In genomic region chr5:131595730-131596129, GRCm38 (mm10) we compare ENCODE assay signal across 18 mouse cellular contexts.
DNase-seq lines count a peak whose midpoint lies in the region; ATAC-seq and TF ChIP-seq lines count a peak whose summit lies in the region.
"Had no signal": no experiment of that assay in that cellular context is flagged by ENCODE, and none has a peak within 500 bp of the region (broad histone marks: within the 10 kb centered on the region; RNA-seq: fewer than 3 reads in every experiment).

No protein-coding gene starts in this region.

- no peak overlapping the region for H3K4me2 ChIP-seq in kidney, embryonic 14.5 days (replicated peaks; ENCODE audit: low read depth, low read length)
- 0 out of 2 replicates have a peak overlapping the region, but pooled peaks have one; percentile 35 for H3K4me2 ChIP-seq in forebrain, embryonic 13.5 days
- H3K4me2 ChIP-seq in midbrain, embryonic 14.5 days (ENCODE audit: low read length), result peak overlapping the region; percentile 10; the same call in 1 of the 2 replicates
- H3K4me2 ChIP-seq: embryonic facial prominence, embryonic 12.5 days; heart, embryonic 11.5 days; limb, embryonic 12.5 days; liver, embryonic 15.5 days had no signal

- H3K4me3 ChIP-seq in kidney, adult 2 months (ENCODE audit: insufficient read depth, low read depth, low read length), result no peak overlapping the region
- no peak overlapping the region for H3K4me3 ChIP-seq in kidney, embryonic 14.5 days (ENCODE audit: low read length)
- H3K4me3 ChIP-seq in forebrain, embryonic 13.5 days, result no peak overlapping the region
- no peak overlapping the region for H3K4me3 ChIP-seq in midbrain, embryonic 14.5 days (replicated peaks; ENCODE audit: low read depth, low read length)
- H3K4me3 ChIP-seq: embryonic facial prominence, embryonic 12.5 days; limb, embryonic 12.5 days; liver, embryonic 15.5 days had no signal

- ATAC-seq in kidney, embryonic 14.5 days (ENCODE audit: low FRiP score, low TSS enrichment), result no peak
- no peak for ATAC-seq in forebrain, embryonic 13.5 days
- ATAC-seq in midbrain, embryonic 14.5 days (ENCODE audit: low FRiP score, low TSS enrichment), result no peak
- ATAC-seq: intestine, embryonic 16.5 days; lung, postnatal 0 days had no signal

- H3K9ac ChIP-seq in kidney, embryonic 14.5 days (ENCODE audit: low read depth, low read length), result no peak overlapping the region
- 0 out of 2 replicates have a peak overlapping the region, but pooled peaks have one; percentile 6 for H3K9ac ChIP-seq in forebrain, embryonic 13.5 days
- peak overlapping the region; percentile 36; the same call in 1 of the 2 replicates for H3K9ac ChIP-seq in midbrain, embryonic 14.5 days (replicated peaks; ENCODE audit: low read length)
- H3K9ac ChIP-seq: embryonic facial prominence, embryonic 12.5 days; limb, embryonic 12.5 days; liver, embryonic 15.5 days had no signal

- H3K4me1 ChIP-seq in kidney, adult 2 months (ENCODE audit: control insufficient read depth, insufficient read depth, low read length), result peaks cover 8% of the 10 kb centered on the region; the same call in 1 of the 2 replicates
- peaks cover 5% of the 10 kb centered on the region; the same call in 1 of the 2 replicates for H3K4me1 ChIP-seq in kidney, embryonic 14.5 days (ENCODE audit: control insufficient read depth, insufficient read depth, low read length)
- peaks cover 61% of the 10 kb centered on the region for H3K4me1 ChIP-seq in forebrain, embryonic 13.5 days
- H3K4me1 ChIP-seq in midbrain, embryonic 14.5 days (ENCODE audit: control insufficient read depth, insufficient read depth, low read length), result peaks cover 40% of the 10 kb centered on the region
- H3K4me1 ChIP-seq: liver, embryonic 15.5 days had no signal

- DNase-seq in kidney, adult 2 months, result peak; percentile 12
- peak; percentile 43 for DNase-seq in R1 (ENCODE audit: low read depth, low spot score)
- no peak for DNase-seq in midbrain, embryonic 14.5 days
- no peak for DNase-seq in MN1 (ENCODE audit: low spot score)
- no peak for DNase-seq in layer of hippocampus, postnatal 36 days
- no peak for DNase-seq in Muller cell, postnatal 12 days (ENCODE audit: inconsistent ontology term)
- DNase-seq: adrenal gland, postnatal 14 days; cerebellum, adult 2 months; kidney, postnatal 14 days had no signal

- no peak overlapping the region for H3K27ac ChIP-seq in kidney, adult 2 months (ENCODE audit: insufficient read depth, low read depth, low read length)
- H3K27ac ChIP-seq in kidney, embryonic 14.5 days (ENCODE audit: low read depth, low read length), result no peak overlapping the region
- peak overlapping the region; percentile 68 for H3K27ac ChIP-seq in forebrain, embryonic 13.5 days
- peak overlapping the region; percentile 22 for H3K27ac ChIP-seq in midbrain, embryonic 14.5 days (replicated peaks; ENCODE audit: low read depth, low read length)
- H3K27ac ChIP-seq: embryonic facial prominence, embryonic 12.5 days; limb, embryonic 12.5 days; liver, embryonic 15.5 days had no signal

- TF ChIP-seq POLR2A in kidney, adult 2 months (IDR thresholded peaks at IDR 0.05; ENCODE audit: low read depth, low read length), result no peak

- WGBS in kidney, adult 2 months, result 62% methylated on average over 8 of the region's 8 CpGs
- WGBS in kidney, embryonic 14.5 days, result 37% methylated on average over 8 of the region's 8 CpGs
- WGBS in forebrain, embryonic 13.5 days, result 19% methylated on average over 8 of the region's 8 CpGs
- 15% methylated on average over 8 of the region's 8 CpGs for WGBS in midbrain, embryonic 14.5 days

- no peaks in the 10 kb centered on the region for H3K36me3 ChIP-seq in kidney, adult 2 months (ENCODE audit: control insufficient read depth, insufficient read depth, low read length)
- no peaks in the 10 kb centered on the region for H3K36me3 ChIP-seq in kidney, embryonic 14.5 days (ENCODE audit: control insufficient read depth, insufficient read depth, low read length)
- H3K36me3 ChIP-seq in forebrain, embryonic 13.5 days (ENCODE audit: poor library complexity, severe bottlenecking), result no peaks in the 10 kb centered on the region
- no peaks in the 10 kb centered on the region for H3K36me3 ChIP-seq in midbrain, embryonic 14.5 days (ENCODE audit: control insufficient read depth, insufficient read depth, low read length)
- H3K36me3 ChIP-seq: embryonic facial prominence, embryonic 12.5 days; G1E; limb, embryonic 12.5 days; liver, embryonic 15.5 days had no signal

- no peak for TF ChIP-seq CTCF in kidney, adult 2 months (conservative IDR thresholded peaks at IDR 0.05; ENCODE audit: insufficient read depth, insufficient read length, low read depth, low read length)

- H3K9me3 ChIP-seq in kidney, embryonic 14.5 days (ENCODE audit: control insufficient read depth, low read length), result no peaks in the 10 kb centered on the region
- H3K9me3 ChIP-seq in forebrain, embryonic 13.5 days (replicated peaks), result no peaks in the 10 kb centered on the region
- H3K9me3 ChIP-seq in midbrain, embryonic 14.5 days (ENCODE audit: control insufficient read depth, low read length), result no peaks in the 10 kb centered on the region
- H3K9me3 ChIP-seq: embryonic facial prominence, embryonic 12.5 days; limb, embryonic 12.5 days; liver, embryonic 15.5 days had no signal

- H3K27me3 ChIP-seq in kidney, adult 2 months (replicated peaks; ENCODE audit: control insufficient read depth, insufficient read depth, low read length), result no peaks in the 10 kb centered on the region
- peaks cover 16% of the 10 kb centered on the region for H3K27me3 ChIP-seq in kidney, embryonic 14.5 days (ENCODE audit: control insufficient read depth, insufficient read depth, low read length)
- peaks cover 14% of the 10 kb centered on the region; the same call in 1 of the 2 replicates for H3K27me3 ChIP-seq in forebrain, embryonic 13.5 days
- 0 out of 2 replicates have a peak, but pooled peaks cover 4% of the 10 kb centered on the region for H3K27me3 ChIP-seq in midbrain, embryonic 14.5 days (ENCODE audit: control insufficient read depth, insufficient read depth, low read length)
- H3K27me3 ChIP-seq: liver, embryonic 15.5 days had no signal

Comparison
In these comparisons a context has a peak if more than half of its experiments do, and no peak if none do; other contexts are left out.
1. DNase-seq: peak in kidney, adult 2 months (single experiment) and R1 (single experiment); none in midbrain, embryonic 14.5 days (single experiment), MN1 (single experiment), layer of hippocampus, postnatal 36 days (0 of 2) and Muller cell, postnatal 12 days (single experiment).
2. H3K27ac ChIP-seq: peak in forebrain, embryonic 13.5 days (single experiment) and midbrain, embryonic 14.5 days (single experiment); none in kidney, adult 2 months (single experiment) and kidney, embryonic 14.5 days (single experiment).